Mouse (Mus musculus) frontal cortex, postnatal 36 days (tissue): ENCODE measurements at regions not wholly inside any gene's neighbourhood (a gene's known extent, or its start where the extent isn't known, plus 50 kb on each side); places are given as distances from the start of the nearest gene placed in this dataset.

Experiments
- DNase-seq, 2 experiments: peaks; one replicate each; pipeline ENCODE4 v3.0.0; 2022; ENCODE audit warnings: low spot score in 2 of 2

GRCm38 (mm10) chr17:75895436-75895835 lies 343.7 kb upstream of the Fam98a start:
- DNase-seq, result no peak

DNA sequence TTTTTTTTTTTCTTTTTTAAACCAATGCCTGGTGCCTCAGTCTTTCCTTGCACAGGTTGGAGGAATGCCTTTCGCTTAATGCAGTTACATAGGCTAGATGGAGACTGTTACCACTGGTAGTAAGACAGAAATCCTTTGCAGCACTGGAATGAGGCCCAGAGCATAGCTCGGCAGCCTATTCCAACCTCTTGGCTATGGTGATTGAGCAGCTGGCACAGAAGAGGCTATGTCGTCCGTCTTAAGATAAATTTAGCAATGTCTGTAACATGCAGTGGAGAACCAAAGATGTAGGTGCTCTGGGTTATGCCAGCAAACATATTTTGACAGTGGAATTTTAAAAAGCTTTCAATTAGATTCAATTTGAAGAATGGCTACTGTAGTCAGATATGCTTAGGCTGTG lies 343.2 kb upstream of the Fam98a start:
- no peak for DNase-seq

DNA sequence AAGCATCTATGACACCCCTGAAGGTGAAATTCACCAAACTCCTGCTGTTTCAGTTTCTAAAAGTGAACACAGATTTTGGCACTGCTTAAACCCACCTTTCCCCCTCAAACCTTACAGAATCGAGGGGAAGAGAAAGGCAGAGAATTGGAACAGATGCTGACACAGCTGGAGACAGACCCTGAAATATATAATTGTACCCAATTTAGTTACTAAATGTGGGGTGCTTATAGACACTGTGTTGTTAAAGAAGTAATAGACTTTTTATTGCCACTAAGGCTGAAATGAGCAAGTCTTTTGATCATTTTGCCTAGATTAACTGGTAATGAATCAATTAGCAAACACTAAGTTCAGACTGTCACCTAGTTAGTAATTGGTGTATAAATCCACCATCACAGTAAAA lies 341.8 kb upstream of the Fam98a start:
- DNase-seq, result no peak

- no peak for DNase-seq
Measured at GRCm38 (mm10) chr17:75892156-75892555, 340.4 kb upstream of the Fam98a start.

DNA sequence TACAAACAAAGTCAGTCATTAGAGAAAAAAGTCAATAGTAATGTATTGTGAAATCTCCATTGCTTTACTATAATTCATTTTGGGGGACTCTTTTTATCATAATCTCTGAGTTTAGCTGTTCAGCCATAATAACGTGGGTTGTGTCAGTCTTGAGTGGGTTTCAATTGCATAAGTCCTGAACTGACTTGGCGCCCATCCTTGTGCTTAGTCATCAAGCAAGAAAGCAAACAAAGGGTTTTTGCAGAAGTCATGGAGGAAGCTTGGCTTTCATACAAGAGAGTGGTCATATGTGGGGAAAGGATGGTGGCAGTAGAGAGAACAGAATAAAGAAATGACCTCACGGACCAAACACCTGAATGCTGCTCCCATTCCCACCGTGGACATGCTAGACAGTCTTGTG lies 339.8 kb upstream of the Fam98a start:
- DNase-seq, result peak; percentile 10 to 19

GRCm38 (mm10) chr17:75877848-75878247 lies 326.1 kb upstream of the Fam98a start:
- DNase-seq, result no peak

- DNase-seq, result no peak
Measured at GRCm38 (mm10) chr17:75876895-75877294, 325.1 kb upstream of the Fam98a start.

DNA sequence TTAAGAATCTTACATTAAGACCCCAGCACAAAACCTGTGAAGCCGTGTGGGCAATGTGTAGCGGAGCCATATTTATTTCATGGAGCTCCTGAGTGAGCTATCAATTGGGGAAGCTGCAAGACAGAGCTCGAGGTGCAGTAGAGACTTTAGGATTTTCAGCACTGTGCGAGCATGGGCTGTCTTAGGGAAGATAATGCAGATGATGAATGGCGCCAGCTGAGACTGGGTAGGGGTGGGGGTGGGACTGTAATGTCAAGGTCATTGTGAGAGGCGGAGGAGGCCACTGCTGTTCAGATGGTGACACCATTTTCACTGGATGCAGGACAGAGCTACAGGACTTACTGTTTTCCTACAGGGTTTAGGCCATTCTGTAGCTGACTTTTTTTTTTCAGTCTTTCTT lies 322.8 kb upstream of the Fam98a start:
- no peak for DNase-seq

GRCm38 (mm10) chr17:75870492-75870891 lies 318.7 kb upstream of the Fam98a start:
- DNase-seq, result peak in 1 of 2 experiments; percentile 2

DNA sequence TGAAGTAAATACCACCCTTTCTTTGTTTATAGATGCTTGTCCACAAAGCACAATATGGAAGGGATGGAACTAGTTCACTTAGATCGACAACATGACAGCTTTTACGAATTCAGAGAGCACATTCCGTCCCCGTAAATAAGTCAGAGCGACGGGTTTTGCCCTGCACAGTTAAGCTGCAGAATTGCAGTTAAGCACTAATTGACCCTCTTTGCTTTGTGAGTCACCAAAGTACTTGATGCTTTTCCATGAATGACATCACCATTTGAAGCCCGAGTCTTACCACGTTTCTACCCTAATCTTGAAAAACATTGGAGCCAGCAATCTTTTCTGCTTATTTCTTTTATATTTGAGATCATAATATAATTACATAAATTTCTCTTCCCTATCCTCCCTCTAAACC lies 305.3 kb upstream of the Fam98a start:
- no peak for DNase-seq

DNA sequence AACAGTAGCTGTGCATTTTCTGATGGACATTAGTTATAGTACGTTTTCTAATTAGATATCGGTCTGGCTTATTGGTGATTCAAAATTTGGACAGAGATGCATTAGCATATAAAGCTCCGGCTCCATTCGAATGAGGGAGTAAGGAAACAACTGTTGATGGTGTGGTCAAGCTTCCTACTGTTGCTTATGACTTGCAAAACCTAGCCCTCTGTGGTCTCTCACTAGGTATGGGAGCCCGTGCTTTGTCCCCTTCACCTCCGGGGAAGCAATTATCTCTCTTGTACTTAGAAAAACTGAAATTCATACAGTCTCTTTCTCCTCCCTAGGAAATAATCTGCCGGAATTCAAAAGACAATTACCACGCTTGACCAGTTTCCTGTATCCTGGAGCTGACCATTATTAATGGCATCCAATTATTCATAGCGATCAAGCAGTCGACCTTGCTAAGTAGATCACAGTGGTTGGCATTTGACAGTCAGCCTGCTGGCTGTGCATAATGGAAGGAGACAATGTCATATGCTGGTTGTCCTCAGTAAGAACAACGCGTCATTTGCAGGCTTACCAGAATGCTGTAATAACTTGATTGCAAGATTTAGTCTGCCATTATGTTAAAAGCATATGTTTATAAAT lies 264.4 kb upstream of the Fam98a start:
- no peak for DNase-seq

DNA sequence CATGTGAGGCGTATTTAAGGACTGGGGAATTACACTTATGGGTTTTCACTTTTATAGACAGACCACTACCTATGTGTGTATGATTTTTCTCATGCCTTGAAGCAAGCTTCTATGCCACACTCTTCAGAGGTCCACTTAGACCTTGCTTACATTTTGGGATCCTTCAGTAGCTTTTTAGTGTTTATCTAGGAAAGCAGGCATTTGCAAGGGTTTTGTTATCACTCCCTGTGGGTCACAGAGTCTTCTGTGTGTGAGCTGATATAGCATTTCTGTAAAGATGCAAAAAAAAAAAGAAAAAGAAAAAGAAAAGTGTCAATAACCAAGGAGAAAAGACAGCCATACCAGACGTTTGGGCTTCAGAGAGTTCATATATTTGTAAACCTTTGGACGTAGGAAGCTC lies 260.4 kb upstream of the Fam98a start:
- no peak for DNase-seq

DNA sequence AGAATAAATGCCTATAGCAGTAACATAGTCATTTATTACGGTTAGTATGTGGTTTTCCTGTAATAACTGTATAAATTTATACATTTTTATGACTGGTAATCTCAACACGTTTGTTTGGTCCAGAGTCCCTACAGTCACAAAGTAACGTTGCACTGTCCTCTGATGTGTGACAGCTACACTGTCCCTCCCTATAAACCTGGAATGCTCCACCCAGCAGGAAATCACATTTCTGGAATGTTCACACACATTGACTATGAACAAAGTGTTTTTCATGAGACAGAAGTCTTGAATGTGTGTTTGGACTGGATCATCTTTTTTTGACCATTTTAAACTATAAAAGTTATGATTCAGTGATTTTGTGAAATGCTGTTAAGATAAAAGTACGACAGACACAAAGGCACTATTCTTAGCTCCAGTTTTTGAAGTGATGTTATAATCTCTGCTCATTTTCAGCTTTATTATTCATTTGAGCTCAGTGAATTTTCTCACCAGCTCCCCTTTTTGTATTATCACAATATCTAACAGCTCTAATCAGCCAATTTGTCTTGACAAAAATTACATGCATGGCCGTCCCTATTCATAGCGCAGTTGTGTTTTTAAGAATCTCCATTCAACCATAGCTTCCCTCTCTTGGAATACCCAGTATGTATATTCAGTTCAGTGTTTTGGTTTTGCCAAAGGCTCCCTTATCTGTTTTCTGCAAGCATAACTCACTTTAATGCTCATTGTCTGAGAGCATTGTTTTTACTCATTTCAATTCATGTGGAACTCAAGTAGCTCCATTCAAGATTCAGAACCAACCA lies 257.0 kb upstream of the Fam98a start:
- no peak for DNase-seq

DNA sequence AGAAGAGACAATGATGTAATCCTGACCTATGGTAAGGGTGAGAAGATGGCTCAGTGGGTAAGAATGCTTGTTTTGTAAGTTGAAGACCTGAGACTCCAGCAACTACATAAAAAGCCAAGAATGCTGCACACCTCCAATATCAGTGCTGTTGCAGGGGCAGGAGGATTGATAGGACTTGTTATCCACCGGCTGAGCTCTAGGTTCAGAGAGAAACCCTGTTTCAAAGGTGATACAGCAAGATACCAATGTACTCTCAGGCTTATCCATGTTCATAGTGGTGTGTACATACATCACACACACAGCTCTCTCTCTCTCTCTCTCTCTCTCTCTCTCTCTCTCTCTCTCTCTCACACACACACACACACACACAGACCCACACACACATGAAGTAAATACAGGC lies 256.3 kb upstream of the Fam98a start:
- no peak for DNase-seq

GRCm38 (mm10) chr17:75804358-75804757 lies 252.6 kb upstream of the Fam98a start:
- DNase-seq, result no peak

GRCm38 (mm10) chr17:75796380-75796779 lies 244.6 kb upstream of the Fam98a start:
- no peak for DNase-seq

GRCm38 (mm10) chr17:75795772-75796171 lies 244.0 kb upstream of the Fam98a start:
- no peak for DNase-seq

- no peak for DNase-seq
Measured at GRCm38 (mm10) chr17:75779770-75780169, 228.0 kb upstream of the Fam98a start.

GRCm38 (mm10) chr17:75776611-75777010 lies 224.9 kb upstream of the Fam98a start:
- DNase-seq, result peak in 1 of 2 experiments; percentile 49

DNA sequence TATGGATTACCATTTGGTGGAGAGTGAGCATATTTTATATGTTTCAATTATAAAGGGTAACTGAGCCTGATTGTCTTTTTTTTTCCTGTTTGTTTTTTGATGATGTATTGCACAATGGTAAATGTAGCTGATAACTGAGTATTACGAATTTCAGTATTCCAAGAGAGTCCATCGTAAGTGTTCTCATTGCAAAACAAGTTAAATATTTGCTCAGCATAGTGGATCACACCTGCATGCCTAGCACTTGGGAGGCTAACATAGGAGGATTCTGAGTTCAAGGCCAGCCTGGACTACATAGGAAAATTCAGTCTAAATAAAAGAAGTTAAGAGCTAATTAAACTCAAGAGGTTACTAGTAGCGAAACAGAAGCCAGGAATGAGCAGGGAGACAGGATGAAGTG lies 223.8 kb upstream of the Fam98a start:
- DNase-seq, result no peak

DNA sequence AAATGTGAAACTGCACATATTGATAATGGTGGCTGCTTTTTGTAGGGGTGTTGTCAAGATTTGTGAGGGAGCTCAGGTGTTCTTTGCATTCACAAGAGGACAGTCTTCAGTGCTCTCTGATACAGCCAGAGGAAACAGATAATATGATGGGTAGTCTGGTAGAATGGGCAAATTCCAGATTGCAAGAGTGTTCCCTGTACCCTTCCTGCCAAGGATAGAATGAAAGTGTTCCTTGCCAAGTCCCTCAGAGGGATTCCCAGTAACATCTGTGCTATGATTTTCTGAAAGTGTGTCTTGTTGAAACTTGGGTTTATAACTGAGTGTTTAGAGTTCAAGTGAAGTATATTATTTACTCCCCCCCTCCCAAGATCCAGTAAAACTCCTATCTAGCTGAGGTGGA lies 221.1 kb upstream of the Fam98a start:
- DNase-seq, result no peak

DNA sequence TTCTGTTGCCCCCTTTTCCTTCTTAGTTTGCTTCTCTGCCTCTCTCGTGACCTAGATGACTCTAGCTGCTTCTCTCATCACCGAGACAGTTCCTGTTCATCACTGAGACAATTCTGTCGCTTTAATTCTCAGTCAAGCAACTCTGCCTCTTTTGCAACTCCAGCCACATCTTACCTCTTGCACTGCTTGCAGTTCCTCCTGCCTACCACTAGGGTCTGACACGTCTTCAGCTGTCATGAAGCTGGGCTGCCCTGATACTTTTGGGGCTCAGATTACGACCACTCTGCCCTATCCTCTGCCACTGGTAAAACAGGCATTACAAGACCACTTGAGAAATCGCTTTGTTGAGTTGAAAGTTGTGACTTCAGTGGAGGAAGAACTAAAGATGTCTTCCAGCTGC lies 216.9 kb upstream of the Fam98a start:
- no peak for DNase-seq

GRCm38 (mm10) chr17:75763391-75763790 lies 211.6 kb upstream of the Fam98a start:
- DNase-seq, result peak; percentile 21 to 65

DNA sequence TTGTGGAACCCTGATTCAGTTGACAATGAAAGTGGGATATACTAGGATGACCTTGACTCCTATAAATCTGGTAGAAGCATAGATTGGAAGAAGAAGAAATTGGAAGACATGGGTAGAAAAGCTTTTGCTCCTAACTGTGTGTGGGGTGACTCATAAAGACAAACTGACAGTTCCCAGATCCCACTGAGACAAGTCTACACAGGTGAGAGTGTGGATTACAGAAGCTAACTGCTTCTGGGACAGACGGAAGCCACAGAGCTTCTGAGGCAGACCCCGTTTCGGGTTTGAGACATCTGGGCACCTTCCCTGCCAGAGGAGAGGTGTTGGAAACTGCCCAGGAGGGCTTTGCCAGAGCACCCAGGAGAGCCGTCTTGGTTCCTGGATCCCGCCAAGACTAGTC lies 204.7 kb upstream of the Fam98a start:
- no peak for DNase-seq
